Mouse (Mus musculus) megakaryocyte progenitor cell, adult 5-6 weeks (primary cell): ENCODE data around the gene Ptms. TPM values are rescaled to one million over a fixed set of nuclear protein-coding genes. Genes with fewer than 3 reads are reported as not detected.

Experiments
- ATAC-seq: replicated peaks from 2 replicates; pipeline ENCODE4 v1.8.0; 2016; ENCODE audit warnings: mild to moderate bottlenecking, moderate TSS enrichment, inconsistent platforms; ENCODE audit not compliant: poor library complexity
- total RNA-seq, 2 experiments: library from RNA; stranded (forward) in 1 of 2; stranded (reverse) in 1 of 2; fragments of 157-497, 149-512 nt in 1 of 2; fragments of 200-1000 nt in 1 of 2; gene quantifications; 2 replicates each; pipeline versions ENCODE4 v1.2.3 to v1.2.4; 2015 to 2017

Gene Ptms
- total RNA-seq (2015) = 15.9 and 18.8 TPM in 2 replicates
- 14.0 and 26.1 TPM in 2 replicates for total RNA-seq (2017)

- peak; percentile 42 for ATAC-seq
Measured at GRCm38 (mm10) chr6:124919695-124920317, at the start of gene Ptms. Gene Ptms, minus strand, starts transcription at chr6:124920103.

- ATAC-seq = peak; percentile 40
Measured at GRCm38 (mm10) chr6:124967766-124968165, 47.9 kb upstream of the Ptms start.

- ATAC-seq = 0 out of 2 replicates have a peak, but pooled peaks have one; percentile 16
Measured at GRCm38 (mm10) chr6:124966466-124967118, 46.7 kb upstream of the Ptms start.

GRCm38 (mm10) chr6:124965747-124966146, 45.8 kb upstream of the Ptms start:
- no peak for ATAC-seq

GRCm38 (mm10) chr6:124965088-124965719, 45.3 kb upstream of the Ptms start, which contains the start of gene Cops7a:
Gene Cops7a, minus strand, starts transcription at chr6:124965538.
- peak; percentile 84 for ATAC-seq

GRCm38 (mm10) chr6:124964638-124965037, 44.7 kb upstream of the Ptms start:
- peak; percentile 32 for ATAC-seq

GRCm38 (mm10) chr6:124961021-124961420, 41.1 kb upstream of the Ptms start:
- ATAC-seq = no peak

- ATAC-seq = no peak
Measured at GRCm38 (mm10) chr6:124959960-124960359, 40.1 kb upstream of the Ptms start.

- ATAC-seq = no peak
Measured at GRCm38 (mm10) chr6:124958127-124958526, 38.2 kb upstream of the Ptms start.

GRCm38 (mm10) chr6:124955212-124955611, 35.3 kb upstream of the Ptms start:
- no peak for ATAC-seq

GRCm38 (mm10) chr6:124953991-124954715, 34.2 kb upstream of the Ptms start:
- ATAC-seq = no peak

GRCm38 (mm10) chr6:124943526-124943925, 23.6 kb upstream of the Ptms start:
- no peak for ATAC-seq

GRCm38 (mm10) chr6:124941679-124942078, 21.8 kb upstream of the Ptms start:
- no peak for ATAC-seq

- no peak for ATAC-seq
Measured at GRCm38 (mm10) chr6:124938554-124938953, 18.7 kb upstream of the Ptms start.

- no peak for ATAC-seq
Measured at GRCm38 (mm10) chr6:124937493-124937892, 17.6 kb upstream of the Ptms start.

- ATAC-seq = no peak
Measured at GRCm38 (mm10) chr6:124936681-124937080, 16.8 kb upstream of the Ptms start.

GRCm38 (mm10) chr6:124934670-124935069, 14.8 kb upstream of the Ptms start:
- no peak for ATAC-seq

GRCm38 (mm10) chr6:124933127-124933526, 13.2 kb upstream of the Ptms start:
- ATAC-seq = no peak

GRCm38 (mm10) chr6:124932314-124932695, 12.4 kb upstream of the Ptms start:
- ATAC-seq = no peak

GRCm38 (mm10) chr6:124931525-124932313, 11.8 kb upstream of the Ptms start:
- peak; percentile 38 for ATAC-seq
